Comparison of ENCODE assay signal across 7 mouse cellular contexts in the genomic region with DNA sequence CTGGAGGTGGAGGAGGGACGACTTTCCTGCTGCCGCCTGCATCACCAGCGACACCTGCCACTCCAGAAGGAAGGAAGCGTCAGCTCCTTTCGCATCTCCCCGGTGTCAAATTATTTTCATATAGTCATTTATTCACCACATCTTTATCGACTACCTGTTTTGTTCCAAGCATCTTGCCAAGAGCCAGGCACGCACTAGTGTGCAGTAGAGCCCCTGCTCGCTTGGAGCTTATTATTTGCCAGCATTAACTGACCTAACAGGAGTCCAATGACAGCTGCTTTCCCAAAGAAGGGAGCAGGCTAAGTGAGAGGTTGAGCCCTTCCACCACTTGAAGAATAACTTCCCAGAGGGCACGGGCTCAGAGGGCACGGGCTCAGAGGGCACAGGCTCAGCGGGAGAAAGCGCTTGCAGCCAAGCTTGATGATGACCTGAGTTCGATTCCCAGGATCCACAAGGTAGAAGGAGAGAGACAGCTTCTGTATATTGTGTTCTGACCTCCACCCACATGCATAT. TPM values are rescaled to one million over a fixed set of nuclear protein-coding genes. Genes with fewer than 3 reads are reported as not detected.
DNase-seq lines count a peak whose midpoint lies in the region; ATAC-seq and TF ChIP-seq lines count a peak whose summit lies in the region.

A gene (minus strand): TSS at position 337 of the 513 bp plus-strand sequence.

- H3K36me3 ChIP-seq in ES-Bruce4 (ENCODE audit: control insufficient read depth, insufficient read depth, low read length, poor library complexity, severe bottlenecking) = no peaks in the 10 kb centered on the region
- H3K36me3 ChIP-seq in forebrain, embryonic 11.5 days (ENCODE audit: control insufficient read depth, insufficient read depth, low read length) = no peaks in the 10 kb centered on the region
- H3K36me3 ChIP-seq in hindbrain, embryonic 14.5 days (replicated peaks; ENCODE audit: control insufficient read depth, insufficient read depth) = no peaks in the 10 kb centered on the region
- H3K36me3 ChIP-seq in myocyte (ENCODE audit: control insufficient read depth, insufficient read depth) = no peaks in the 10 kb centered on the region

- no peak for TF ChIP-seq CTCF in ES-Bruce4 (IDR thresholded peaks at IDR 0.05; ENCODE audit: low read depth, low read length)

- DNase-seq in forebrain, embryonic 11.5 days (ENCODE audit: low spot score) = peak; percentile 52
- DNase-seq in hindbrain, embryonic 14.5 days (ENCODE audit: low spot score) = no peak
- no peak for DNase-seq in left cerebral cortex, postnatal 25 days (ENCODE audit: low spot score in 2 of 2)
- DNase-seq in right cerebral cortex, postnatal 36 days (ENCODE audit: low spot score in 2 of 2) = no peak

- H3K9ac ChIP-seq in ES-Bruce4 (ENCODE audit: low read depth, poor library complexity, severe bottlenecking) = peak within 1 kb of the TSS; percentile 73
- peak within 1 kb of the TSS; percentile 90 for H3K9ac ChIP-seq in forebrain, embryonic 11.5 days (ENCODE audit: low read length)
- H3K9ac ChIP-seq in hindbrain, embryonic 14.5 days = peak within 1 kb of the TSS; percentile 97

- H3K4me3 ChIP-seq in ES-Bruce4 (ENCODE audit: low read depth, low read length) (peak within 1 kb of the TSS; percentile 89), myocyte (peak within 1 kb of the TSS; percentile 25)
- H3K4me3 ChIP-seq in forebrain, embryonic 11.5 days (ENCODE audit: low read depth, low read length) = peak within 1 kb of the TSS; percentile 79
- peak within 1 kb of the TSS; percentile 93 for H3K4me3 ChIP-seq in hindbrain, embryonic 14.5 days (replicated peaks; ENCODE audit: low read length)

- no peak for TF ChIP-seq POLR2A in ES-Bruce4 (IDR thresholded peaks at IDR 0.05; ENCODE audit: insufficient read depth, low read length)
- TF ChIP-seq POLR2A in myocyte (IDR thresholded peaks at IDR 0.05; ENCODE audit: insufficient read length, low read depth) = no peak

- no peak for TF ChIP-seq EP300 in ES-Bruce4 (IDR thresholded peaks at IDR 0.05; ENCODE audit: insufficient read depth, low read depth, low read length)

- ATAC-seq in activated CD4-positive, CD25-positive, alpha-beta regulatory T cell, adult 4 months = no peak
- ATAC-seq in forebrain, embryonic 11.5 days (replicated peaks; ENCODE audit: low FRiP score) = 0 out of 2 replicates have a peak, but pooled peaks have one; percentile 3
- peak; percentile 25 for ATAC-seq in hindbrain, embryonic 14.5 days (ENCODE audit: low FRiP score)

- H3K27ac ChIP-seq in ES-Bruce4 (ENCODE audit: insufficient read depth, low read length) = no peak within 1 kb of the TSS
- H3K27ac ChIP-seq in forebrain, embryonic 11.5 days (ENCODE audit: low read depth, low read length) = peak within 1 kb of the TSS; percentile 57
- peak within 1 kb of the TSS; percentile 95 for H3K27ac ChIP-seq in hindbrain, embryonic 14.5 days

- no peak within 1 kb of the TSS for H3ac ChIP-seq in myocyte (ENCODE audit: control insufficient read depth, insufficient read length)

- H3K4me2 ChIP-seq in forebrain, embryonic 11.5 days (ENCODE audit: low read depth, low read length, severe bottlenecking) = peak within 1 kb of the TSS; percentile 94
- peak within 1 kb of the TSS; percentile 93 for H3K4me2 ChIP-seq in hindbrain, embryonic 14.5 days (replicated peaks)
- H3K4me2 ChIP-seq in myocyte (ENCODE audit: low read depth) = peak within 1 kb of the TSS; percentile 94

- 7% methylated on average over 14 of the region's 14 CpGs for WGBS in forebrain, embryonic 11.5 days
- WGBS in hindbrain, embryonic 14.5 days = 4% methylated on average over 14 of the region's 14 CpGs

- intact Hi-C loops in left cerebral cortex, postnatal 25 days (cut with DNase I) = no loop called here

- H3K27me3 ChIP-seq in ES-Bruce4 (ENCODE audit: control insufficient read depth, insufficient read depth, low read length, poor library complexity, severe bottlenecking) (no peaks in the 10 kb centered on the region), myocyte (ENCODE audit: control insufficient read depth, insufficient read depth, insufficient read length) (peaks cover 6% of the 10 kb centered on the region)
- H3K27me3 ChIP-seq in forebrain, embryonic 11.5 days (ENCODE audit: control insufficient read depth, insufficient read depth, low read length) = no peaks in the 10 kb centered on the region
- H3K27me3 ChIP-seq in hindbrain, embryonic 14.5 days (ENCODE audit: control insufficient read depth, insufficient read depth, low read length) = no peaks in the 10 kb centered on the region

- no peaks in the 10 kb centered on the region for H3K4me1 ChIP-seq in ES-Bruce4 (ENCODE audit: control insufficient read depth, insufficient read depth, low read length)
- H3K4me1 ChIP-seq in forebrain, embryonic 11.5 days (replicated peaks; ENCODE audit: control insufficient read depth, insufficient read depth, low read length) = peaks cover 18% of the 10 kb centered on the region
- H3K4me1 ChIP-seq in hindbrain, embryonic 14.5 days (replicated peaks; ENCODE audit: control insufficient read depth, insufficient read depth, low read length) = peaks cover 39% of the 10 kb centered on the region

- H3K9me3 ChIP-seq in ES-Bruce4 (replicated peaks; ENCODE audit: control insufficient read depth, insufficient read depth, low read length, poor library complexity, severe bottlenecking) = no peaks in the 10 kb centered on the region
- H3K9me3 ChIP-seq in forebrain, embryonic 11.5 days (ENCODE audit: control insufficient read depth, low read length) = no peaks in the 10 kb centered on the region
- H3K9me3 ChIP-seq in hindbrain, embryonic 14.5 days (ENCODE audit: control insufficient read depth, low read length) = no peaks in the 10 kb centered on the region

- peaks cover 3% of the 10 kb centered on the region for H3K79me2 ChIP-seq in myocyte (ENCODE audit: control insufficient read depth, insufficient read depth)

TF ChIP-seq in myocyte, 11 proteins besides CTCF, POLR2A, EP300 and RAD21:
- no peak for TF ChIP-seq REST (IDR thresholded peaks at IDR 0.05; ENCODE audit: insufficient read depth, insufficient read length)
- no peak for TF ChIP-seq TCF12 (IDR thresholded peaks at IDR 0.05; ENCODE audit: insufficient read depth, poor library complexity, severe bottlenecking)
- no peak for TF ChIP-seq MYOG (IDR thresholded peaks at IDR 0.05; ENCODE audit: control insufficient read depth in 1 of 3, insufficient read depth in 1 of 3, insufficient read length in 2 of 3, low read depth in 2 of 3)
- no peak for TF ChIP-seq POLR2AphosphoS2 (IDR thresholded peaks at IDR 0.05; ENCODE audit: insufficient read length, low read depth)
- no peak for TF ChIP-seq USF1 (IDR thresholded peaks at IDR 0.05; ENCODE audit: low read depth)
- TF ChIP-seq MAX (IDR thresholded peaks at IDR 0.05; ENCODE audit: low read depth) = no peak
- TF ChIP-seq MYOD1 (IDR thresholded peaks at IDR 0.05; ENCODE audit: control insufficient read depth in 1 of 3, insufficient read length in 2 of 3, low read depth in 2 of 3) = no peak
- TF ChIP-seq SRF (IDR thresholded peaks at IDR 0.05; ENCODE audit: control insufficient read depth, insufficient read length, low read depth) = no peak
- TF ChIP-seq TCF3 (IDR thresholded peaks at IDR 0.05; ENCODE audit: insufficient read length, low read depth) = no peak
- TF ChIP-seq CEBPB (IDR thresholded peaks at IDR 0.05; ENCODE audit: insufficient read depth, poor library complexity, severe bottlenecking) = no peak
- TF ChIP-seq E2F4 (IDR thresholded peaks at IDR 0.05; ENCODE audit: insufficient read depth) = no peak

RNA-seq across cellular contexts. Expression of the gene that starts here (rescaled TPM):
- polyA plus RNA-seq in ES-Bruce4 (2011; ENCODE audit: insufficient read depth, insufficient read length, low read depth, missing spikeins) (31.2 and 33.1 TPM in 2 replicates), myocyte (2012; fragmentation: generic; extraction: Trizol) (16.9 TPM)
- polyA plus RNA-seq in activated CD4-positive, CD25-positive, alpha-beta regulatory T cell, adult 4 months (2017; shearing (Covaris generic)) = 10 to 100 TPM; 66.7 to 74.4 TPM
- 49.9 and 50.9 TPM in 2 replicates for polyA plus RNA-seq in forebrain, embryonic 11.5 days (2014; fragmentation: Nextera tagmentation; extraction: Ambion mirVana)
- 117 and 125 TPM in 2 replicates for polyA plus RNA-seq in hindbrain, embryonic 14.5 days (2014; fragmentation: Nextera tagmentation; extraction: Ambion mirVana)
- 100 to 1,000 TPM; 510 to 532 TPM for total RNA-seq in left cerebral cortex, postnatal 25 days (2021)

Comparison
In these comparisons a context has a peak if more than half of its experiments do, and no peak if none do; other contexts are left out.
1. H3K4me3 ChIP-seq: peak in every context shown above with its lines; median percentile 93 in hindbrain, embryonic 14.5 days; 89 in ES-Bruce4; 79 in forebrain, embryonic 11.5 days; 25 in myocyte.